Mouse (Mus musculus): ENCODE measurements around the gene Coa3. TPM values are rescaled to one million over a fixed set of nuclear protein-coding genes. Genes with fewer than 3 reads are reported as not detected.
"Not testable (repeated sequence)": the region's sequence is repeated elsewhere in the genome, so short reads cannot be mapped to it uniquely, and the experiment has no call there.

Coa3 gene
- polyA plus RNA-seq (2016; fragmentation: Nextera tagmentation; extraction: Ambion mirVana), result 201 and 213 TPM in 2 replicates

GRCm38 (mm10) chr11:101278223-101279192, at the start of gene Coa3, which contains the start of gene Cntd1:
Coa3 (minus strand) TSS chr11:101279114.
Cntd1 (plus strand) TSS chr11:101279012.
- Histone ChIP-seq H3K36me3 (0 out of 2 replicates have a peak, but pooled peaks cover 6% of the 10 kb centered on the region), H3K27ac (no peak within 1 kb of the TSS), H3K4me1 (peaks cover 24% of the 10 kb centered on the region), H3K9ac (peak within 1 kb of the TSS; percentile 73), H3K27me3 (replicated peaks) (no peaks in the 10 kb centered on the region), H3K9me3 (no peaks in the 10 kb centered on the region), H3K4me2 (replicated peaks) (peak within 1 kb of the TSS; percentile 93), H3K4me3 (peak within 1 kb of the TSS; percentile 73)
- peak; percentile 94 for ATAC-seq (ENCODE audit: low FRiP score, low read depth)
- 9% methylated on average over 45 of the region's 45 CpGs for WGBS

- no peak for ATAC-seq (ENCODE audit: low FRiP score, low read depth)
- Histone ChIP-seq H3K9me3 (no peaks in the 10 kb centered on the region), H3K4me1 (no peaks in the 10 kb centered on the region), H3K27me3 (replicated peaks) (no peaks in the 10 kb centered on the region), H3K4me2 (replicated peaks) (no peak overlapping the region), H3K9ac (no peak overlapping the region), H3K36me3 (peaks cover 38% of the 10 kb centered on the region), H3K4me3 (no peak overlapping the region), H3K27ac (no peak overlapping the region)
- 55% methylated on average over 3 of the region's 3 CpGs for WGBS
These were observed 48.4 kb upstream of the Coa3 start for GRCm38 (mm10) chr11:101327311-101327710.

- peaks cover 49% of the 10 kb centered on the region for H3K36me3 ChIP-seq
- H3K27me3 ChIP-seq (replicated peaks), result no peaks in the 10 kb centered on the region
- H3K27ac ChIP-seq, result no peak overlapping the region
- no peak overlapping the region for H3K4me2 ChIP-seq (replicated peaks)
- WGBS, result 85% methylated on average over 11 of the region's 11 CpGs
- no peaks in the 10 kb centered on the region for H3K9me3 ChIP-seq
- no peak overlapping the region for H3K4me3 ChIP-seq
- no peaks in the 10 kb centered on the region for H3K4me1 ChIP-seq
- H3K9ac ChIP-seq, result no peak overlapping the region
- ATAC-seq (ENCODE audit: low FRiP score, low read depth), result no peak
These were observed 47.2 kb upstream of the Coa3 start for GRCm38 (mm10) chr11:101326147-101326546.

GRCm38 (mm10) chr11:101325201-101325600, 46.3 kb upstream of the Coa3 start:
- H3K9ac ChIP-seq; H3K4me1 ChIP-seq; H3K27ac ChIP-seq; H3K4me2 ChIP-seq (replicated peaks); H3K4me3 ChIP-seq; ATAC-seq (ENCODE audit: low FRiP score, low read depth); H3K27me3 ChIP-seq (replicated peaks); H3K9me3 ChIP-seq: not testable (repeated sequence)
- 95% methylated on average over 11 of the region's 11 CpGs for WGBS
- H3K36me3 ChIP-seq, result peaks cover 59% of the 10 kb centered on the region

- Histone ChIP-seq H3K27ac (no peak within 1 kb of the TSS), H3K9ac (no peak within 1 kb of the TSS), H3K4me3 (no peak within 1 kb of the TSS), H3K4me1 (no peaks in the 10 kb centered on the region), H3K9me3 (no peaks in the 10 kb centered on the region), H3K4me2 (replicated peaks) (no peak within 1 kb of the TSS), H3K36me3 (peaks cover 63% of the 10 kb centered on the region), H3K27me3 (replicated peaks) (no peaks in the 10 kb centered on the region)
- 97% methylated on average over 5 of the region's 5 CpGs for WGBS
- no peak for ATAC-seq (ENCODE audit: low FRiP score, low read depth)
These were observed 45.8 kb upstream of the Coa3 start, which contains the start of gene Aoc2 for GRCm38 (mm10) chr11:101324763-101325162. Aoc2 (plus strand) TSS chr11:101325063.

GRCm38 (mm10) chr11:101323609-101324008, 44.7 kb upstream of the Coa3 start:
- Histone ChIP-seq H3K4me3 (no peak overlapping the region), H3K4me1 (no peaks in the 10 kb centered on the region), H3K4me2 (replicated peaks) (no peak overlapping the region), H3K27ac (no peak overlapping the region), H3K36me3 (peaks cover 75% of the 10 kb centered on the region), H3K9ac (no peak overlapping the region), H3K27me3 (replicated peaks) (no peaks in the 10 kb centered on the region), H3K9me3 (no peaks in the 10 kb centered on the region)
- ATAC-seq (ENCODE audit: low FRiP score, low read depth), result no peak
- 20% methylated on average over 4 of the region's 4 CpGs for WGBS

GRCm38 (mm10) chr11:101316501-101316917, 37.6 kb upstream of the Coa3 start:
- H3K36me3 ChIP-seq, result peaks cover 38% of the 10 kb centered on the region
- peaks cover 17% of the 10 kb centered on the region for H3K4me1 ChIP-seq
- no peaks in the 10 kb centered on the region for H3K9me3 ChIP-seq
- under 1% methylated on average over 17 of the region's 17 CpGs for WGBS
- peak; percentile 72 for ATAC-seq (ENCODE audit: low FRiP score, low read depth)
- no peak overlapping the region for H3K27ac ChIP-seq
- H3K4me3 ChIP-seq, result peak overlapping the region; percentile 72
- H3K27me3 ChIP-seq (replicated peaks), result no peaks in the 10 kb centered on the region
- H3K4me2 ChIP-seq (replicated peaks), result peak overlapping the region; percentile 99
- peak overlapping the region; percentile 74 for H3K9ac ChIP-seq

GRCm38 (mm10) chr11:101315665-101316500, 37.0 kb upstream of the Coa3 start, which contains the start of gene Psme3:
Psme3 (plus strand) TSS chr11:101316213.
- Histone ChIP-seq H3K27me3 (replicated peaks) (no peaks in the 10 kb centered on the region), H3K4me1 (peaks cover 17% of the 10 kb centered on the region), H3K9me3 (no peaks in the 10 kb centered on the region), H3K36me3 (peaks cover 31% of the 10 kb centered on the region), H3K9ac (peak within 1 kb of the TSS; percentile 74), H3K27ac (peak within 1 kb of the TSS; percentile 63; the same call in 1 of the 2 replicates), H3K4me3 (peak within 1 kb of the TSS; percentile 72), H3K4me2 (replicated peaks) (peak within 1 kb of the TSS; percentile 99)
- WGBS, result under 1% methylated on average over 60 of the region's 62 CpGs
- ATAC-seq (ENCODE audit: low FRiP score, low read depth), result peak; percentile 93

- ATAC-seq (ENCODE audit: low FRiP score, low read depth), result no peak
These were observed 36.3 kb upstream of the Coa3 start for GRCm38 (mm10) chr11:101315082-101315650.

GRCm38 (mm10) chr11:101314567-101314966, 35.7 kb upstream of the Coa3 start:
- Histone ChIP-seq H3K27me3 (replicated peaks) (no peaks in the 10 kb centered on the region), H3K9me3 (no peaks in the 10 kb centered on the region), H3K36me3 (peaks cover 18% of the 10 kb centered on the region), H3K4me3 (no peak overlapping the region), H3K9ac (no peak overlapping the region), H3K4me1 (peaks cover 17% of the 10 kb centered on the region), H3K4me2 (replicated peaks) (no peak overlapping the region), H3K27ac (no peak overlapping the region)
- WGBS, result 95% methylated on average over 1 of the region's 1 CpGs
- no peak for ATAC-seq (ENCODE audit: low FRiP score, low read depth)

More at GRCm38 (mm10) chr11:101315082-101315650, 36.3 kb upstream of the Coa3 start:
- Histone ChIP-seq H3K9me3 (no peaks in the 10 kb centered on the region), H3K27me3 (replicated peaks) (no peaks in the 10 kb centered on the region), H3K36me3 (peaks cover 24% of the 10 kb centered on the region), H3K4me1 (peaks cover 17% of the 10 kb centered on the region), H3K27ac (no peak overlapping the region), H3K4me2 (replicated peaks) (peak overlapping the region; percentile 99), H3K9ac (peak overlapping the region; percentile 74), H3K4me3 (peak overlapping the region; percentile 72)
- 80% methylated on average over 8 of the region's 8 CpGs for WGBS

GRCm38 (mm10) chr11:101312150-101312549, 33.2 kb upstream of the Coa3 start:
- no peaks in the 10 kb centered on the region for H3K36me3 ChIP-seq
- H3K4me2 ChIP-seq (replicated peaks), result no peak overlapping the region
- 0 out of 2 replicates have a peak, but pooled peaks cover 5% of the 10 kb centered on the region for H3K27me3 ChIP-seq (replicated peaks)
- no peaks in the 10 kb centered on the region for H3K9me3 ChIP-seq
- no peak overlapping the region for H3K4me3 ChIP-seq
- H3K4me1 ChIP-seq, result peaks cover 7% of the 10 kb centered on the region
- H3K9ac ChIP-seq, result no peak overlapping the region
- H3K27ac ChIP-seq, result no peak overlapping the region
- no peak for ATAC-seq (ENCODE audit: low FRiP score, low read depth)
- 79% methylated on average over 3 of the region's 3 CpGs for WGBS
